Mouse (Mus musculus) heart, embryonic 15.5 days (tissue): Measurements from ENCODE around the gene Cep57. TPM values are rescaled to one million over a fixed set of nuclear protein-coding genes. Genes with fewer than 3 reads are reported as not detected.

Source experiments
- ATAC-seq: fragments of 200-750 bp; cut with Nextera tagmentation; replicated peaks from 2 replicates; pipeline ENCODE4 v1.8.0; 2017; ENCODE audit warnings: low read depth, moderate TSS enrichment; ENCODE audit not compliant: insufficient number of reproducible peaks, insufficient read depth, low FRiP score
- H3K27ac ChIP-seq: fragments of 300-500 bp; sonication (generic); 2 replicates; pipeline ENCODE4 v1.5.1; 2015; ENCODE audit warnings: mild to moderate bottlenecking, inconsistent platforms
- H3K27me3 ChIP-seq: fragments of 300-500 bp; sonication (generic); 2 replicates; pipeline ENCODE4 v1.6.1; 2015; ENCODE audit warnings: inconsistent platforms
- H3K36me3 ChIP-seq: fragments of 300-500 bp; sonication (generic); 2 replicates; pipeline ENCODE4 v1.6.1; 2015; ENCODE audit warnings: mild to moderate bottlenecking, inconsistent platforms
- H3K4me1 ChIP-seq: fragments of 300-500 bp; sonication (generic); replicated peaks from 2 replicates; pipeline ENCODE4 v1.6.1; 2015; ENCODE audit warnings: inconsistent platforms
- H3K4me2 ChIP-seq: fragments of 300-500 bp; sonication (generic); 2 replicates; pipeline ENCODE4 v1.6.1; 2015; ENCODE audit warnings: inconsistent platforms, mild to moderate bottlenecking, moderate library complexity
- H3K4me3 ChIP-seq: fragments of 300-500 bp; sonication (generic); 2 replicates; pipeline ENCODE4 v1.5.1; 2015; ENCODE audit warnings: mild to moderate bottlenecking, inconsistent platforms
- H3K9ac ChIP-seq: fragments of 300-500 bp; sonication (generic); 2 replicates; pipeline ENCODE4 v1.6.1; 2015; ENCODE audit warnings: mild to moderate bottlenecking, inconsistent platforms
- H3K9me3 ChIP-seq: fragments of 300-500 bp; sonication (generic); replicated peaks from 2 replicates; pipeline ENCODE4 v1.6.1; 2016; ENCODE audit warnings: inconsistent platforms
- WGBS: fragments of 180-500 bp; shearing (Covaris S2); methylation state at CpG from one replicate; pipeline ENCODE4 v1.1.7; 2015; ENCODE audit warnings: mixed read lengths; 5-methylcytosine and 5-hydroxymethylcytosine counted together
- polyA plus RNA-seq: library from polyadenylated mRNA; unstranded; fragments of >200 nt; fragmentation: Nextera tagmentation; extraction: Ambion mirVana; gene quantifications from 2 replicates; pipeline ENCODE4 v1.2.1, GENCODE M21; 2015

Cep57 gene
- polyA plus RNA-seq, 1 experiment from 2014 or later: 35.0 TPM

GRCm38 (mm10) chr9:13835256-13835655 is 8.3 kb upstream of the Cep57 start:
- no peak overlapping the region for H3K9ac ChIP-seq
- no peaks in the 10 kb centered on the region for H3K4me1 ChIP-seq
- no peak overlapping the region for H3K4me2 ChIP-seq
- no peaks in the 10 kb centered on the region for H3K27me3 ChIP-seq
- no peak overlapping the region for H3K4me3 ChIP-seq
- no peak for ATAC-seq
- WGBS: 79% methylated on average over 3 of the region's 3 CpGs
- H3K9me3 ChIP-seq: no peaks in the 10 kb centered on the region
- H3K27ac ChIP-seq: no peak overlapping the region
- H3K36me3 ChIP-seq: peaks cover 81% of the 10 kb centered on the region

DNA sequence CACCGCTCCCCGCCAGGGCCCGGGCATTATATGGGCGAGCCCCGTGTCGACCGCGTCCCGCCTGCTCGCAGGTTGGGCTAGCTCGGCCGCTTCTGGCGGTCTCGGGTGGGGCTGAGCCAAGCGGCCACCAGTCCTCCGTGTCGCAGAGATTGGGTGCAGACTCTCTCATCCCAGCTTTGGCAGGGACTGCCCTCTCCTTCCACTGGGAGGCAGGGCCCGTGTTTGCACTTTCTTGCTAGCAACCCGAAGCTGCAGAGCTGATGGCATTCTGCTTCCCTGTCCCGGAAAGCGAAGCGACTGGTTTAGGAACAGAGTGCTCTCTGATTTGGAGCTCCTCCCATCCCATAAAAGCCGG is 1.2 kb upstream of the Cep57 start:
- Histone ChIP-seq H3K9me3 (no peaks in the 10 kb centered on the region), H3K36me3 (peaks cover 25% of the 10 kb centered on the region), H3K27me3 (no peaks in the 10 kb centered on the region), H3K4me2 (peak overlapping the region; percentile 74), H3K9ac (peak overlapping the region; percentile 93), H3K4me1 (peaks cover 19% of the 10 kb centered on the region), H3K27ac (peak overlapping the region; percentile 99), H3K4me3 (peak overlapping the region; percentile 75)
- WGBS: 0% methylated on average over 23 of the region's 23 CpGs
- ATAC-seq: peak; percentile 16

GRCm38 (mm10) chr9:13827406-13828086 is 639 bp upstream of the Cep57 start, which contains the start of gene Fam76b:
TSS of gene Fam76b (plus strand) at chr9:13827716.
- H3K9me3 ChIP-seq: no peaks in the 10 kb centered on the region
- H3K4me3 ChIP-seq: peak within 1 kb of the TSS; percentile 75
- no peaks in the 10 kb centered on the region for H3K27me3 ChIP-seq
- H3K9ac ChIP-seq: peak within 1 kb of the TSS; percentile 93
- ATAC-seq: peak; percentile 92
- H3K4me1 ChIP-seq: peaks cover 19% of the 10 kb centered on the region
- H3K27ac ChIP-seq: peak within 1 kb of the TSS; percentile 99
- peaks cover 23% of the 10 kb centered on the region for H3K36me3 ChIP-seq
- peak within 1 kb of the TSS; percentile 74 for H3K4me2 ChIP-seq
- WGBS: under 1% methylated on average over 67 of the region's 67 CpGs

DNA sequence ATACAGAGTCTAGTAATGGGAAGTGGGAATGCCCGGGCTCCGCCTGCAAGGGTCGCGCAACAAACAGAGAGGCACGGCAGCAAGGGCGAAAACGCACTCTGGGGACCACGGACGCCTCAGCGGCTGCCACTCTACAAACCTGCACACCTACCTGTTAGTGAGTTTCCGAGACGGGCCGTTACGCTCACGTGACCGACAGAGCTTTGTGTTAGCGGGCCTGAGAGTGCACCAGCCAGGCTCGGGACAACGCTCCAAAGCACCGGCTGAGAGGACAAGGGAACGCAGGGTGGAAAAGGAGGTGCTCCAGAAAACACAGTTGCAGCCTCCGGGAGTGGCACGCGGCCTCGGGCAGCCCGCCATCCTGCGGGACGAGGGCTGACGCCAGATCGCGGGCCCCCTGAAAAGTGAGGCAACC is 509 bp downstream of the Cep57 start:
- H3K4me2 ChIP-seq: peak overlapping the region; percentile 74
- under 1% methylated on average over 31 of the region's 31 CpGs for WGBS
- peak; percentile 2; the same call in 1 of the 2 replicates for ATAC-seq

GRCm38 (mm10) chr9:13825896-13826295 is 1.0 kb downstream of the Cep57 start:
- ATAC-seq: no peak
- peak overlapping the region; percentile 75 for H3K4me3 ChIP-seq
- H3K4me1 ChIP-seq: peaks cover 19% of the 10 kb centered on the region
- H3K9ac ChIP-seq: peak overlapping the region; percentile 86
- peaks cover 14% of the 10 kb centered on the region for H3K36me3 ChIP-seq
- WGBS: 3% methylated on average over 8 of the region's 8 CpGs
- peak overlapping the region; percentile 99 for H3K27ac ChIP-seq
- H3K27me3 ChIP-seq: no peaks in the 10 kb centered on the region
- H3K4me2 ChIP-seq: peak overlapping the region; percentile 74
- no peaks in the 10 kb centered on the region for H3K9me3 ChIP-seq

More for the DNA sequence above, 509 bp downstream of the Cep57 start:
- Histone ChIP-seq H3K9me3 (no peaks in the 10 kb centered on the region), H3K27ac (peak overlapping the region; percentile 99), H3K4me1 (peaks cover 19% of the 10 kb centered on the region), H3K9ac (peak overlapping the region; percentile 86), H3K27me3 (no peaks in the 10 kb centered on the region), H3K4me3 (peak overlapping the region; percentile 75), H3K36me3 (peaks cover 13% of the 10 kb centered on the region)

DNA sequence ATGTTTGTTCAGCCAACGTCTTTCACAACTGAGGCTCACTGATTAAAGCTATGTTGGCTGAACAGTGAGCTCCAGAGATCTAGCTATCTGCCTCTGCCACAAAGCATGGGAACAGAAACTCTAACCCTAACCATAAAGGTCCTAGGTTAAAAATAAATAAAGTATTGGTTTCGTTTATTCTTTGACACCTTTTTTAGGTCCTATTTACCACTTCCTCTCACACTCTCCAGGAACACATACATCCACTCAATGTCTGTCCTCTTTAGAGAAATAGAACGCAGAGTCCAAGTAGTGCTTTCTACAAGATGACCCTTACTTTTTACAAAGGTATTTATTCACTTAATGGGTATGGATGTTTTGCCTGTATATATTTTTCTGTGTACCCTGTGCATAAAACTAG is 6.1 kb downstream of the Cep57 start:
- Histone ChIP-seq H3K27ac (no peak overlapping the region), H3K4me1 (peaks cover 13% of the 10 kb centered on the region), H3K9ac (no peak overlapping the region), H3K4me2 (no peak overlapping the region), H3K4me3 (no peak overlapping the region), H3K9me3 (no peaks in the 10 kb centered on the region), H3K27me3 (no peaks in the 10 kb centered on the region), H3K36me3 (peaks cover 53% of the 10 kb centered on the region)
- ATAC-seq: no peak
- WGBS: 96% methylated on average over 3 of the region's 3 CpGs

- no peak for ATAC-seq
- Histone ChIP-seq H3K27ac (no peak overlapping the region), H3K27me3 (no peaks in the 10 kb centered on the region), H3K9ac (no peak overlapping the region), H3K4me2 (no peak overlapping the region), H3K4me1 (no peaks in the 10 kb centered on the region), H3K9me3 (no peaks in the 10 kb centered on the region), H3K36me3 (peaks cover 69% of the 10 kb centered on the region), H3K4me3 (no peak overlapping the region)
- WGBS: 91% methylated on average over 9 of the region's 9 CpGs
Observed at GRCm38 (mm10) chr9:13818369-13818768, 8.5 kb downstream of the Cep57 start.

DNA sequence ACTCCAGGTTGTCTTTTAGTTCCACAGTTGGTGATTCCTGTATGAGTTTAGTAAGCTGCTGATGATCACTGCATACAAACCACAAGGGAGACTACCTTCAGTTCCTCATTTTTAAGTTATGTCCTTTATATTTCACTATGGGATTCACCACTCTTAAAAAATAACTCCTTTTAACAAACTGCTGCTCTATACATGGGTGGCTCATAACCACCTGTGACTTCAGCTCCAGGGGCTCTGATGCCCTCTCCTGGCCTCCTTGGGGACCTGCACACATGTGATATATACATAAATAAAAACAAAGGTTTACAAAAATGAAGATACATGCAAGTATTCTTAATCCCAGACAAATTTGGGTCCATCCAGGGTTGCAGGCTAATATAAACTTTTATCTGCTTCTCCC is 17.0 kb downstream of the Cep57 start:
- Histone ChIP-seq H3K9ac (no peak overlapping the region), H3K4me3 (no peak overlapping the region), H3K27me3 (no peaks in the 10 kb centered on the region), H3K4me1 (no peaks in the 10 kb centered on the region), H3K36me3 (peaks cover 72% of the 10 kb centered on the region), H3K9me3 (no peaks in the 10 kb centered on the region), H3K27ac (no peak overlapping the region), H3K4me2 (no peak overlapping the region)
- no peak for ATAC-seq

DNA sequence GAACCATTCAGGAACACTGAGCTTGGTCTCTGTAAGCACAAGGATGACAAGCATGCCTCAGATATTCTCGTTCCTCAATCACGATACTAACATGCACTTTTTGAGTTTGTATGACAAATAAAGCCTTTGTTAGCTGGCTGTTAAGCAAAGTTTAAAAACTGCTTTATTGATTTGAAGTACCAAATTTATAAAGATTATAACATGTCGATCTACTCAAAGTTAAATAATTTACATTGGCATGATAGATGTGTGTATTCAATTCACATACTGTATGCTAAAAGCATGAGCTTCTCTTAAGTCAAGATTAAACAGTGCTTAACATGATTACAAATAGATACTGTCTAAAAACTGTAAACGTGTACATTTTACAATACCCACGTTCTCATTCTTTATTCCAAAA is 19.2 kb downstream of the Cep57 start:
- Histone ChIP-seq H3K4me1 (no peaks in the 10 kb centered on the region), H3K9me3 (no peaks in the 10 kb centered on the region), H3K27ac (no peak overlapping the region), H3K27me3 (no peaks in the 10 kb centered on the region), H3K36me3 (peaks cover 79% of the 10 kb centered on the region), H3K9ac (no peak overlapping the region), H3K4me3 (no peak overlapping the region), H3K4me2 (no peak overlapping the region)
- ATAC-seq: no peak
- WGBS: 91% methylated on average over 5 of the region's 5 CpGs

- Histone ChIP-seq H3K4me3 (no peak overlapping the region), H3K9ac (no peak overlapping the region), H3K27me3 (no peaks in the 10 kb centered on the region), H3K4me2 (no peak overlapping the region), H3K9me3 (no peaks in the 10 kb centered on the region), H3K27ac (no peak overlapping the region), H3K36me3 (peaks cover 75% of the 10 kb centered on the region), H3K4me1 (no peaks in the 10 kb centered on the region)
- 89% methylated on average over 7 of the region's 7 CpGs for WGBS
- ATAC-seq: no peak
Observed at GRCm38 (mm10) chr9:13806854-13807253, 20.1 kb downstream of the Cep57 start.

DNA sequence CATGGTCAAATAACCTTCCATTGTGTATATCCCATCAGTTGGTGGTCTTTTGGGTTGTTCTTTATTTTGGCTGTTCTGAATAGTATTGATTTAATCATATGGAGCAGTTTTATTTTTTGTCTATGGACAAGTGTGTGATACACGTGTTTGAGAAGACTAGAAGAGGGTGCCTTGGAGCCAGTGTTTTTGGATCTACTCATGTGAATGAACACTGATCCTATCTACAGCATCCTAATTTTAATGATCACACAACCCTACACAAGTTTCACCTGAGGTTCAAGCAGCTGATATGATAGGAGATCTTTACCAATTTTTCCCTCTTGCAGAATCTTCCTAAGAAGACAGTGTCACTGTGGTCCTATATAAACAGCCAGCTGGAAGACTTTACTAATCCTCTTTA is 22.4 kb downstream of the Cep57 start:
- no peak overlapping the region for H3K9ac ChIP-seq
- WGBS: 78% methylated on average over 1 of the region's 1 CpGs

DNA sequence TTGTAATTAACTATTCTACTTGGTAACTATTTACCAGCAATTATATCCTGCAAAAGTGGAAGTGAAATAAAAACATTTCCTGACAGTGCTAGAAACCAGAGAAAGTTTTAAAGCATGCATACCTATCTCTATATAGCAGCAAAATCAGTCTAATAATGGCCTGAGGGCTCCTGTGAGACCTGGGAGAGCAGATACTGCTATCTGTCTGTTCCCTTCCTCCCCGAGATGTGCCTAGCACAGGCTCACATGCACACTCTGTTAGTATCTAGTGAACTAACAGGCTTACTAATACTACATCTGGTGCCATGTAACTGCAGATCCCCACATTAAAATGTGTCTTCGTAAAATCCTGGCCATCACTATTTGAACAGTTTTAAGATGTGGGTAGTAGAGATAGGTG is 32.2 kb downstream of the Cep57 start:
- WGBS: 71% methylated on average over 2 of the region's 2 CpGs
- no peaks in the 10 kb centered on the region for H3K9me3 ChIP-seq

More for the DNA sequence above, 22.4 kb downstream of the Cep57 start:
- Histone ChIP-seq H3K4me1 (no peaks in the 10 kb centered on the region), H3K27ac (no peak overlapping the region), H3K4me3 (no peak overlapping the region), H3K27me3 (no peaks in the 10 kb centered on the region), H3K36me3 (peaks cover 62% of the 10 kb centered on the region), H3K4me2 (no peak overlapping the region), H3K9me3 (no peaks in the 10 kb centered on the region)
- no peak for ATAC-seq

More for the DNA sequence above, 32.2 kb downstream of the Cep57 start:
- Histone ChIP-seq H3K9ac (no peak overlapping the region), H3K27ac (no peak overlapping the region), H3K4me2 (no peak overlapping the region), H3K36me3 (peaks cover 45% of the 10 kb centered on the region), H3K4me1 (no peaks in the 10 kb centered on the region), H3K4me3 (no peak overlapping the region), H3K27me3 (no peaks in the 10 kb centered on the region)
- no peak for ATAC-seq
